Mouse (Mus musculus): ENCODE measurements at regions not wholly inside any gene's neighbourhood (a gene's known extent, or its start where the extent isn't known, plus 50 kb on each side); places are given as distances from the start of the nearest gene placed in this dataset.
A peak's percentile ranks its signal among the peaks of the same experiment; 100 is the strongest.

GRCm38 (mm10) chr6:60217840-60218239 is 611.8 kb downstream of the Snca start:
- no peak overlapping the region for H3K4me3 ChIP-seq (replicated peaks; ENCODE audit: low read length)
- peaks cover 20% of the 10 kb centered on the region for H3K9me3 ChIP-seq (ENCODE audit: low read length)
- H3K4me1 ChIP-seq (replicated peaks; ENCODE audit: low read depth, low read length), result peaks cover 14% of the 10 kb centered on the region
- TF ChIP-seq NANOG (IDR thresholded peaks at IDR 0.05; ENCODE audit: borderline replicate concordance, low read length) (peak; percentile 97), POU5F1 (IDR thresholded peaks at IDR 0.05; ENCODE audit: borderline replicate concordance, low read length) (peak; percentile 90), CTCF (conservative IDR thresholded peaks at IDR 0.05; ENCODE audit: low read length) (no peak)
- H3K36me3 ChIP-seq (ENCODE audit: insufficient read depth, low read length), result peaks cover 4% of the 10 kb centered on the region; the same call in 1 of the 2 replicates
- H3K27me3 ChIP-seq (ENCODE audit: insufficient read depth, low read length), result no peaks in the 10 kb centered on the region

- Histone ChIP-seq H3K4me3 (replicated peaks; ENCODE audit: low read length) (no peak overlapping the region), H3K36me3 (ENCODE audit: insufficient read depth, low read length) (no peaks in the 10 kb centered on the region), H3K4me1 (replicated peaks; ENCODE audit: low read depth, low read length) (no peaks in the 10 kb centered on the region), H3K9me3 (ENCODE audit: low read length) (peaks cover 58% of the 10 kb centered on the region), H3K27me3 (ENCODE audit: insufficient read depth, low read length) (no peaks in the 10 kb centered on the region)
- TF ChIP-seq NANOG (IDR thresholded peaks at IDR 0.05; ENCODE audit: borderline replicate concordance, low read length) (no peak), POU5F1 (IDR thresholded peaks at IDR 0.05; ENCODE audit: borderline replicate concordance, low read length) (no peak), CTCF (conservative IDR thresholded peaks at IDR 0.05; ENCODE audit: low read length) (peak; percentile 54)
These were observed 628.1 kb downstream of the Snca start for GRCm38 (mm10) chr6:60201548-60201947.
